Mouse (Mus musculus) C2C12 (cell line): ENCODE data around the gene Paox.

ENCODE experiments used
- CEBPB ChIP-seq: IDR thresholded peaks from one replicate; pipeline ENCODE4 v1.6.1; 2011; ENCODE audit warnings: low read depth, mild to moderate bottlenecking, control low read depth, moderate library complexity
- CTCF ChIP-seq: IDR thresholded peaks from one replicate; pipeline ENCODE4 v1.5.1; 2011; ENCODE audit not compliant: control insufficient read depth, insufficient read depth, insufficient read length
- MAX ChIP-seq: IDR thresholded peaks from one replicate; pipeline ENCODE4 v1.6.1; 2011; ENCODE audit warnings: mild to moderate bottlenecking, control low read depth
- USF1 ChIP-seq: IDR thresholded peaks from one replicate; pipeline ENCODE4 v1.6.1; 2011; ENCODE audit warnings: low read depth, mild to moderate bottlenecking, control low read depth, moderate library complexity

- no peak for TF ChIP-seq CTCF
- no peak for TF ChIP-seq MAX
- no peak for TF ChIP-seq USF1
- no peak for TF ChIP-seq CEBPB
These were observed 22.4 kb downstream of the Paox start for GRCm38 (mm10) chr7:140138021-140138310.
